Mouse (Mus musculus) hindbrain, embryonic 16.5 days (tissue): ENCODE results near the gene Abracl. TPM values are rescaled to one million over a fixed set of nuclear protein-coding genes. Genes with fewer than 3 reads are reported as not detected.

Experiments used
- ATAC-seq: fragments of 200-750 bp; cut with Nextera tagmentation; 2 replicates; pipeline ENCODE4 v1.8.0; 2017; ENCODE audit warnings: moderate TSS enrichment, moderate library complexity
- H3K27ac ChIP-seq: fragments of 300-500 bp; sonication (generic); 2 replicates; pipeline ENCODE4 v1.5.1; 2014; ENCODE audit warnings: low read depth, mild to moderate bottlenecking, control low read depth, low read length, moderate library complexity
- H3K27me3 ChIP-seq: fragments of 300-500 bp; sonication (generic); replicated peaks from 2 replicates; pipeline ENCODE4 v1.6.1; 2014; ENCODE audit warnings: low read length; ENCODE audit not compliant: control insufficient read depth, insufficient read depth
- H3K36me3 ChIP-seq: fragments of 300-500 bp; sonication (generic); 2 replicates; pipeline ENCODE4 v1.6.1; 2014; ENCODE audit warnings: mild to moderate bottlenecking, low read length, moderate library complexity, mixed read lengths; ENCODE audit not compliant: control insufficient read depth, insufficient read depth
- H3K4me1 ChIP-seq: fragments of 300-500 bp; sonication (generic); 2 replicates; pipeline ENCODE4 v1.6.1; 2014; ENCODE audit warnings: low read depth, low read length; ENCODE audit not compliant: control insufficient read depth, insufficient read depth
- H3K4me2 ChIP-seq: fragments of 300-500 bp; sonication (generic); 2 replicates; pipeline ENCODE4 v1.6.1; 2014; ENCODE audit warnings: mild to moderate bottlenecking, low read length, control low read depth, moderate library complexity
- H3K4me3 ChIP-seq: fragments of 300-500 bp; sonication (generic); 2 replicates; pipeline ENCODE4 v1.5.1; 2014; ENCODE audit warnings: mild to moderate bottlenecking, low read length, control low read depth, moderate library complexity
- H3K9ac ChIP-seq: fragments of 300-500 bp; sonication (generic); 2 replicates; pipeline ENCODE4 v1.6.1; 2014; ENCODE audit warnings: low read depth, mild to moderate bottlenecking, control low read depth, low read length, moderate library complexity
- H3K9me3 ChIP-seq: fragments of 300-500 bp; sonication (generic); 2 replicates; pipeline ENCODE4 v1.6.1; 2014; ENCODE audit warnings: mild to moderate bottlenecking, low read length, moderate library complexity; ENCODE audit not compliant: control insufficient read depth
- WGBS: fragments of 180-500 bp; shearing (Covaris S2); extraction: QIAGEN DNeasy Blood & Tissue Kit; methylation state at CpG from one replicate; pipeline ENCODE4 v1.1.7; 2014; 5-methylcytosine and 5-hydroxymethylcytosine counted together
- polyA plus RNA-seq: library from polyadenylated mRNA; unstranded; fragments of >200 nt; fragmentation: Nextera tagmentation; extraction: Ambion mirVana; gene quantifications from 2 replicates; pipeline ENCODE4 v1.2.1, GENCODE M21; 2015

Abracl gene
- polyA plus RNA-seq, 1 experiment from 2014 or later = 51.7 TPM

DNA sequence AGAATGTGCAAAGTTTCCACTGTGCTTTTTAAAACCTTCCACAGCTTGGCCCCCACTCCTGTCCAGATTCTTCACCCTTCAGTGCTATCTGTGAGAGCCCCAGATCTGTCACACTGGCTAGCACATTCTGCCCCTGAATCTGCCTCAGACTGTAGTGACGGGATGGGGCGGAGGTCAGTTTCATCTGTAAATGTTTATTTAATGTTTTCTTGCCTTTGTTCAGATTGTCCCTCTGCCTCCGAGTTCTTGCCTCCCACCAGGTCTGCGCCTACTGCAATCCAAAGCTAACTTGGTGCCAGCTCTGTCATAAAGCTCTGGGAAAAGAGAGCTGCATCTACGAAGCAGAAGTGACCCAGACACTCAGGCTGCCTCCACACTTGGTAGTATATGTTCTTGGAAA is 13.8 kb upstream of the Abracl start:
- Histone ChIP-seq H3K4me3 (no peak overlapping the region), H3K27ac (no peak overlapping the region), H3K4me1 (no peaks in the 10 kb centered on the region), H3K9me3 (no peaks in the 10 kb centered on the region), H3K27me3 (no peaks in the 10 kb centered on the region), H3K4me2 (no peak overlapping the region), H3K9ac (no peak overlapping the region), H3K36me3 (no peaks in the 10 kb centered on the region)
- WGBS = 78% methylated on average over 5 of the region's 5 CpGs
- no peak for ATAC-seq

DNA sequence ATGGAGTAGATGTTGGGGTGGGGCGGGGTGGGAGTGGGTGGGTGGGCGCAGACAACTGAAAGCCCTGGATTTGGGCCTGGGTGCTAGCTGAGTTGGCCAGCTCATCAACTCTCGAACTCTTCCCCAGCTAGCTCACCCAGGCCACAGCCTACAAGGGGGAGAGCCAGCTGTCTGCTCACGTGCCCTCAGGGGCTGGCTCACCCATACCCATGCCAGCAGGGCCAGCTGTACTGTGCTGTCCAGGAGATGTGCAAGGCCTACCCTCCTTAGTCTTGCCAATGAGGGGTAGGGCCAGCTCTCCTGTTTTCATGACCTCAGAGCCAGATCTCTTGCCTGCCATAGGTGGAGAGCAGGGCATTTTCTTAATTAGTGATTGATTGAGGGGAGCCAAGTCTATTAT is 11.3 kb upstream of the Abracl start:
- no peaks in the 10 kb centered on the region for H3K36me3 ChIP-seq
- no peak overlapping the region for H3K4me2 ChIP-seq
- H3K9ac ChIP-seq = no peak overlapping the region
- no peak overlapping the region for H3K27ac ChIP-seq
- no peaks in the 10 kb centered on the region for H3K27me3 ChIP-seq
- 90% methylated on average over 4 of the region's 4 CpGs for WGBS
- H3K4me1 ChIP-seq = no peaks in the 10 kb centered on the region
- no peak for ATAC-seq
- no peaks in the 10 kb centered on the region for H3K9me3 ChIP-seq
- H3K4me3 ChIP-seq = no peak overlapping the region

GRCm38 (mm10) chr10:18022312-18022711 is 776 bp downstream of the Abracl start:
- peak; percentile 91 for ATAC-seq
- peaks cover 2% of the 10 kb centered on the region; the same call in 1 of the 2 replicates for H3K4me1 ChIP-seq

DNA sequence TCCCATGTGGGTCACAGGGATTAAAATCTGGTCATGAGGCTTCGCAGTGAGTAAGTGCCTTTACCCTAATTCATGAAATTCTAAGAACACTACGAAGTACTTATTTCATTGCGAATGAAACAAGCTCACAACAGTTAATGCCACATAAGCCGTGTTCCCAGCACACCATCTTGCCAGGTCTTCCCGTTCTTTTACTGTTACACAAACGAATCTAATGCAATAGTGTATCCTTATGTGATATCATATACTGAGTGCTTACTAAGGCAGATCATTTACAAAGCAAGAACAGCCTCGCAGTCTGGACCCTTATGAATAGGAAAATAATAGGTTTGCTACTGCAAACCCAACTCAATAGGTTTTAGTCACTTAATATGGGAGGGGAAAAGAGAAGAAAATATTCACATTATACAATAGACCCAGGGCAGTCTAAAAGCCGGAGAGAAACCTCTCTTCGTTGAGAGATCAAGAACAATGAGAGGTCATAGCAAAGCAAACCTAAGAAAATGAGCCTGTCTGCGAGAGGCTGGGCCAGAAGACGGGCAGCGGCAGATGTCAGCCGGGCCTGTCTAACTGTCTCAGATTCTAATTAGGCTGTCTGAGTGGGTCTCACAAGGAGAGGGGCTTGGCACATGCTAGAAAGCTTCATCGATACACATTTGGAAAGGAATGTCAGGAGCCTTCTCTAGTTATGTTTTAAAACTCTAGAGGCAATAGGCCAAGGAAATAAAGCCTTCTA is 1.3 kb downstream of the Abracl start:
- 25% methylated on average over 14 of the region's 14 CpGs for WGBS
- peak; percentile 53 for ATAC-seq

More at GRCm38 (mm10) chr10:18022312-18022711, 776 bp downstream of the Abracl start:
- under 1% methylated on average over 21 of the region's 21 CpGs for WGBS
- no peaks in the 10 kb centered on the region for H3K9me3 ChIP-seq
- peak overlapping the region; percentile 88 for H3K9ac ChIP-seq
- no peaks in the 10 kb centered on the region for H3K36me3 ChIP-seq
- peak overlapping the region; percentile 93 for H3K27ac ChIP-seq
- peak overlapping the region; percentile 71 for H3K4me2 ChIP-seq
- H3K4me3 ChIP-seq = peak overlapping the region; percentile 82
- no peaks in the 10 kb centered on the region for H3K27me3 ChIP-seq

DNA sequence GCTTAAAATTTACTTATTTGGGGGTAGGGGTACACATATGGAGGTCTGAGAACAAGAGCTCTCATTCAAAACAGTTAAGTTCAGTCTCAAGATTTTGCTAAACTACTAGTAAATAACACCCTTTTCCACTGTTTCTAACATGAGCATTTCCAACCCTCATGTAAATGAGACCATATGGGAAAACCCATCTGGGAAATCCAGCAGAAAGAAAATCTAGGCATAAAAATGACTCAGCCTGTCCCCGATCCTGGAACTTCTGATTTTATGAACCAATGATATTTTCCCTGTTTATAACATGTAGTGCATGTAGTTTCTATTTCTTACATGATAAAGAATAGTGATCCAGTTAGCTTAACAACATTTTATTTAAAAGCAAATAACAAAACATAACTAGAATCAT is 2.2 kb downstream of the Abracl start:
- no peaks in the 10 kb centered on the region for H3K36me3 ChIP-seq
- H3K4me2 ChIP-seq = peak overlapping the region; percentile 15; the same call in 1 of the 2 replicates
- H3K9ac ChIP-seq = no peak overlapping the region
- H3K9me3 ChIP-seq = no peaks in the 10 kb centered on the region
- 54% methylated on average over 1 of the region's 1 CpGs for WGBS
- no peaks in the 10 kb centered on the region for H3K27me3 ChIP-seq
- H3K4me1 ChIP-seq = peaks cover 2% of the 10 kb centered on the region; the same call in 1 of the 2 replicates
- ATAC-seq = no peak
- H3K4me3 ChIP-seq = no peak overlapping the region
- H3K27ac ChIP-seq = no peak overlapping the region

More for the DNA sequence above, 1.3 kb downstream of the Abracl start:
- Histone ChIP-seq H3K4me2 (peak overlapping the region; percentile 71), H3K27me3 (no peaks in the 10 kb centered on the region), H3K27ac (peak overlapping the region; percentile 93), H3K9ac (peak overlapping the region; percentile 88), H3K4me3 (peak overlapping the region; percentile 82), H3K9me3 (no peaks in the 10 kb centered on the region), H3K36me3 (no peaks in the 10 kb centered on the region), H3K4me1 (peaks cover 2% of the 10 kb centered on the region; the same call in 1 of the 2 replicates)

DNA sequence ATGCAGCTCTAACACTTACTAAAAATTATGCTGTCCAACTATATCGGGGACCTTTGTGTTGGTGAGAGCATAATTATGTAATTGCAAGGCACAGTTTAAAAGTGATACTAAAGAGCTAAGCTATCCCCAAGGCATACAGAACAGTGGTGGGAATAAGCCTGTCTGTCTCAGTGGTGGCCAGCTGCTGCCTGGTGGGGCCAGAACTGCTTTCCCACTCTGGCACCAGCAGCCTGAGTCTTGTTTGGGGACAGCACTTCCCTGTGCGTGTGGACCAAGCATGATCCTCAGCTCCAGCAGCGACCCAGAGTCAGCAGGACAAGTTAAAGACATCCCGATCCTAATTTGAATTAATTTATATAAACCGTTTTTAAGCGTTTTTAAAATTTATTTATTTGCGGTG is 2.6 kb downstream of the Abracl start:
- no peak overlapping the region for H3K9ac ChIP-seq
- H3K9me3 ChIP-seq = no peaks in the 10 kb centered on the region
- H3K27me3 ChIP-seq = no peaks in the 10 kb centered on the region
- no peaks in the 10 kb centered on the region for H3K36me3 ChIP-seq
- H3K27ac ChIP-seq = no peak overlapping the region
- H3K4me3 ChIP-seq = no peak overlapping the region
- H3K4me2 ChIP-seq = no peak overlapping the region
- ATAC-seq = no peak
- peaks cover 2% of the 10 kb centered on the region; the same call in 1 of the 2 replicates for H3K4me1 ChIP-seq
- 66% methylated on average over 7 of the region's 7 CpGs for WGBS

- Histone ChIP-seq H3K27me3 (no peaks in the 10 kb centered on the region), H3K36me3 (peaks cover 7% of the 10 kb centered on the region; the same call in 1 of the 2 replicates), H3K27ac (no peak overlapping the region), H3K4me3 (no peak overlapping the region), H3K4me1 (no peaks in the 10 kb centered on the region), H3K9ac (no peak overlapping the region), H3K9me3 (no peaks in the 10 kb centered on the region), H3K4me2 (no peak overlapping the region)
- whole genome bisulfite sequencing = 83% methylated on average over 5 of the region's 5 CpGs
- ATAC-seq = no peak
Measured at GRCm38 (mm10) chr10:18011761-18012160, 11.3 kb downstream of the Abracl start.

GRCm38 (mm10) chr10:18009744-18010143 is 13.3 kb downstream of the Abracl start:
- Histone ChIP-seq H3K4me3 (no peak overlapping the region), H3K27ac (no peak overlapping the region), H3K9me3 (no peaks in the 10 kb centered on the region), H3K4me2 (no peak overlapping the region), H3K27me3 (no peaks in the 10 kb centered on the region), H3K4me1 (no peaks in the 10 kb centered on the region), H3K36me3 (peaks cover 7% of the 10 kb centered on the region; the same call in 1 of the 2 replicates), H3K9ac (no peak overlapping the region)
- 88% methylated on average over 1 of the region's 1 CpGs for WGBS
- ATAC-seq = no peak

GRCm38 (mm10) chr10:18008118-18008517 is 15.0 kb downstream of the Abracl start:
- no peak for ATAC-seq
- Histone ChIP-seq H3K27me3 (no peaks in the 10 kb centered on the region), H3K36me3 (peaks cover 7% of the 10 kb centered on the region; the same call in 1 of the 2 replicates), H3K27ac (no peak overlapping the region), H3K9me3 (no peaks in the 10 kb centered on the region), H3K4me3 (no peak overlapping the region), H3K4me2 (no peak overlapping the region), H3K4me1 (no peaks in the 10 kb centered on the region), H3K9ac (no peak overlapping the region)
